Mouse (Mus musculus): Measurements from ENCODE around the gene Amigo3. TPM values are rescaled to one million over a fixed set of nuclear protein-coding genes. Genes with fewer than 3 reads are reported as not detected.

The Amigo3 gene
- polyA plus RNA-seq, 1 experiment from 2014 or later: 0.29 TPM

DNA sequence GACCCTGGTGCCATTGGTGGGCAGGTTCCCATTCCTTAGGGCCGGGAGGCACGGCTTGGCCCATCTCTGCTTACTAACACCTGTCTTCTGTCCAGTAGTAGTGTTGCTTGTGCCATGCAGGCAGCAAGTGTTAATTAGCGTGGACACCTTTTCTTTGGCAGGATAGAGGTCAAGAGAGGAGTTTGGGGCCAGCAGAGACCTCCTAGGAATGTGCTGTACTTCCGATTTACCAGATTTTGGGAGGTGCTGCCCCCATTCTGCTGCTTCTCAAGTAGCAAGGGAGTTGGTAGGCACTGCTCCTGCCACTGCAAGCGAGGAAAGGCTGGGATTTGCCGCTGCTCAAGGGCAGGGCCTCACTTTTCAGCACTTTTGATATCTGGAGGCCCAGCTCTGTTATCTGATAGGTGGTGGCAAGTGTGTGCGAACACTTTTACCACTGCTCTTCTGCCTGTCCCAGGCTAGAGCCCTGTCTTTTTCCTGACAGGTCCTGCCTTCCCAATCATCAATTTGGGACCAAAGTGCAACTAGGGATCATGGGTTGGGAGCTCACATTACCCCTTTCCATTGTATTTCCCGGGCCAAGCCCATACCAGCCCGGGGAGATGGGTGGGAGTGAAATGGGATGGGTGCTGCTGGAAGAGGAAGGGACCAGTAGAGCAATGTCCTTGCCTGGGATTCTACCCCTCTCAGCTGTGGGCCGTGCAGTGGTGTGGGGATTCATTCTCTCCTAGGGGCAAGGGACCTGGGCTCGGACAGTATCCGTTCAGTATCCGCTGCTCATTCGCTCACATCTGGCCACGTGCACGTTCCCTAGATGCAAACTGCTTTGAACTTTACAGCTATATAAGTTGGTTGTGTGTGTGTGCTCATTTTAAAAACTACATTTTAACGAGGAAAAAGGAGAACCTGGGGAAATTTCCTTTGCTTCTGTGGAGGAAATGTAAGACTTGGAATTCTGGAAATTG is 5.1 kb upstream of the Amigo3 start:
- Histone ChIP-seq H3K79me2 (ENCODE audit: inconsistent target) (peaks cover 20% of the 10 kb centered on the region), H3K4me3 (ENCODE audit: inconsistent target) (peak overlapping the region; percentile 32), H3K36me3 (ENCODE audit: inconsistent target) (peaks cover 50% of the 10 kb centered on the region), H3K27ac (no peak overlapping the region; the same call in 1 of the 2 replicates)
- 64% methylated on average over 17 of the region's 17 CpGs for WGBS (ENCODE audit: missing documents)

DNA sequence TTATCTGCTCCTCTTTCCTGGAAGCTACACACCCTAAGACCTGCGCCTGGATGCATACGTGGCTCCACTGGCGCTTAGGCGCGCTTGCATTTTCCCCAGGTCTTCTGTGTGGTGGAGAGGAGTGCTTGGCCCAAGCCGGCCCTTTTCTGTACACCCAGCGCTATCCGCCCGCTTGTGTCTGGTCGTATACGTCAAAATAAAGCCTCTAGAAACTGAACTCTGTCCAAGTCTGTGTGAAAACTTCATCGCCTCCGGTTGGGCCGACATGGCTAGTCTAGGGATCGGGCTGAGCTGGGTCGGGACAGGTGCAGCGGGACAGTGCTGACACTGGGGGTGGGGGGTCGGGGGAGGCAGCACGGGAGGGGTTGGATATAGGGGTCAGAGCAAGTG is 4.4 kb upstream of the Amigo3 start:
- Histone ChIP-seq H3K4me3 (ENCODE audit: inconsistent target) (peak overlapping the region; percentile 32), H3K27ac (peak overlapping the region; percentile 15; the same call in 1 of the 2 replicates), H3K79me2 (ENCODE audit: inconsistent target) (peaks cover 20% of the 10 kb centered on the region), H3K36me3 (ENCODE audit: inconsistent target) (peaks cover 45% of the 10 kb centered on the region)
- WGBS (ENCODE audit: missing documents): 1% methylated on average over 16 of the region's 19 CpGs

DNA sequence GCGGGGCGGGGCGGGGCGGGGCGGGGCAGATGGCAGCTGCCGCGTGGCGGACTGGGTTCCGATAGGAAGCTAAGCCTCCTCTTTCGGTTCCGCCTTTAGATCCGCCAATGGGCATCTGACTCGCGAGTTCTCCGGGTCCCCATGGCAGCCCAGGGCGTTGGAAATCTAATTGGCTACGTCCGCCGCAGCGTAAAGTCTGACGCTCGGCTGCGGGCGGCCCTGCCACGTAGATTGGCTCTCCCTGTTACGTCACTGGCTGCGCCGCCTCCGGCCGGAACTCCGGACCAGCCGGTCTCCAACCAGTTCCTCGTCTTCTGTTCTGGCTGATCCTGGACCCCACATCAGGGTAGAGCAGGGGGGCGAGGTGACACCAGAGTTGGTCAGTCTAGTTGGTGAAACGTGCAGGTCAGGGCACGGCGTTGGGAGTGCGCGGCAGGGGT is 3.9 kb upstream of the Amigo3 start, which contains the start of gene Gmppb:
TSS of gene Gmppb (plus strand) at position 227 of the 440 bp plus-strand sequence.
- H3K4me3 ChIP-seq (ENCODE audit: inconsistent target): peak within 1 kb of the TSS; percentile 97
- peaks cover 20% of the 10 kb centered on the region for H3K79me2 ChIP-seq (ENCODE audit: inconsistent target)
- WGBS (ENCODE audit: missing documents): 0% methylated on average over 39 of the region's 39 CpGs
- peaks cover 44% of the 10 kb centered on the region for H3K36me3 ChIP-seq (ENCODE audit: inconsistent target)
- H3K27ac ChIP-seq: peak within 1 kb of the TSS; percentile 53

DNA sequence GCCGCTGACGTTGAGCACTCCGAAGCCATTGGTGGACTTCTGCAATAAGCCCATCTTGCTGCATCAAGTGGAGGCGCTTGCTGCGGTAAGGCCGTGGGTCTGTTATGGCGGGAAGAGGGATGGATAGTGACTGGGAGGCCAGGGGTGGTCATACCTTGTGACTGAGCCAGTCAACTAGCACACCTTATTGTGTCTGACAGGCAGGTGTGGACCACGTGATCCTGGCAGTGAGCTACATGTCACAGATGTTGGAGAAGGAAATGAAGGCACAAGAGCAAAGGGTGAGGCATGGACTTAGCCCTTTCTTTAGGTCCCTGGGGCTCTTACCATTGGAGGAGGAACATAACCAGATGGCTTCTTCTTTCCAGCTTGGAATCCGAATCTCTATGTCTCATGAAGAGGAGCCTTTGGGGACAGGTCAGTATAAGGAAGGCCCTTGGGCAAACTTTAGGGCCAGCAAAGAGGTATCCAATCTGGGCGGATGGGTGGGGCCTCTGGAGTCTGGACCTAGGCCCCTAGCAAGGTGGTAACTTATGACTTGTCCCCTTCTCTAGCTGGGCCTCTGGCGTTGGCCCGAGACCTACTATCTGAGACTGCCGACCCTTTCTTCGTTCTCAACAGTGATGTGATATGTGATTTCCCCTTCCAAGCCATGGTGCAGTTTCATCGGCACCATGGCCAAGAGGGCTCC is 3.3 kb upstream of the Amigo3 start:
- Histone ChIP-seq H3K36me3 (ENCODE audit: inconsistent target) (peaks cover 41% of the 10 kb centered on the region), H3K79me2 (ENCODE audit: inconsistent target) (peaks cover 20% of the 10 kb centered on the region), H3K27ac (peak overlapping the region; percentile 53), H3K4me3 (ENCODE audit: inconsistent target) (peak overlapping the region; percentile 97)
- WGBS (ENCODE audit: missing documents): 21% methylated on average over 11 of the region's 15 CpGs

DNA sequence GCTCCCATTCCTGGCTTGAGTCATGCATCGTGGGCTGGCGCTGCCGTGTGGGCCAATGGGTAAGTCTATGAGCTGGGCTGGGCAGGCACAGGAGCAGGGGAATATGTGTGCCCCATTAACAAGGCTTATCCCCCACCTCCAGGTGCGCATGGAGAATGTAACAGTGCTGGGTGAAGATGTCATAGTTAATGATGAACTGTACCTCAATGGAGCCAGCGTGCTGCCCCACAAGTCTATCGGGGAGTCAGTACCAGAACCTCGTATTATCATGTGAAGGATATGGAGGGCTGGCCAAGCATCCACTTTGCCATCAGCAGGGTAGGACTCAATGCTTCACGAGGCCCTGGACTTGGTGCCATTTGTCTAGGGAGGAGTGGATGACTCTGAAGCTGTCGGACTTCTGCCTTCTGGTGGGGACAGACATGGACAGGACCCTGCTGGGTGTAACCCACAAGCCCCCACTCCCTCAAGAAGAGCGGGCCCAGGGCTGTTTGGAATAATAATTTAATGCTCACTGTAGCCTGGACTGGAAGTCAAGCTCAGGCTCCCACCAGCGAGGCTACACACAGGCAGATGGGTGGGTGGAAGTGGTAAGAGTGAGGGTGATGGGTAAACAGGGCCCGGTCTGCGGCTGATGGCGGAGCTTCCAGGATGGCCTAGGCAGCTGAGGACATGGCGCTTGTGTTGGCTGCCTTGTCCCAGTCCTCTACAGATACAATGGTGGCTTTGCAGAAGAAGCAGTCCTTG is 1.6 kb upstream of the Amigo3 start:
- WGBS (ENCODE audit: missing documents): 95% methylated on average over 14 of the region's 15 CpGs
- H3K79me2 ChIP-seq (ENCODE audit: inconsistent target): peaks cover 20% of the 10 kb centered on the region
- H3K27ac ChIP-seq: no peak overlapping the region
- no peak overlapping the region for H3K4me3 ChIP-seq (ENCODE audit: inconsistent target)
- H3K36me3 ChIP-seq (ENCODE audit: inconsistent target): peaks cover 27% of the 10 kb centered on the region

DNA sequence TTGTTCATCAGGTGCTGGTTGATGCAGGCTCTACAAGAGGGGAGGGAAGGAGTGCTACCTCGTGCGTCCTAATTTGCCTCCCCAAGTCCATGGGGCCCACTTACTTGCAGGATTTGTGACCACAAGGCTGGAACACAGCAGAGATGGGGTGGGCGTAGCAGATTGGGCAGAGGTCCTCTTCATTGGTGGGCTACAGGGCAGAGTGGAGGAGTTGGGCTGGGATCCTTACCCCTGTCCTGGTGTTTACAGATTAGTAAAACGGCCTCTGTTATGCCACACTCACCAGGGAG is 1.1 kb upstream of the Amigo3 start:
- whole genome bisulfite sequencing (ENCODE audit: missing documents): 79% methylated on average over 4 of the region's 4 CpGs
- H3K27ac ChIP-seq: no peak overlapping the region
- peaks cover 27% of the 10 kb centered on the region for H3K36me3 ChIP-seq (ENCODE audit: inconsistent target)

DNA sequence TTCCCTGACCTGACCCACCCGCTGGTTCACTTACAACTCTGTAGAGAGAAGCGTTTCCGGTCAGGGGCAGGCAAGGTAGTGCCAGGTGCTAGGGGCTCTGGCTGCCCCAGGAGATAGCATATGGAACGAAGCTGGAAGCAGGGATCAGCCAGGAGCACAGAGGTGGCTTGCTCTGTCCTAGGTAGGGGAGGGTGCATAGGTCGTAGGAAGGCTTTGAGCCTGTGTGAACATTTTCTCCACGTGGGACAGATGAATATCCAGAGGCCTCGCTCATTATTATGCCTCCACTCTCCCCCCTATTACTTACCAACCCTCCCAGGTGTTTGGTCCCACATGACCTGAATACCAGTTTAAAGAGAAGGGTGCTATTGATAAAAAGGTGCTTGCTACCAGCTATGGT is 548 bp upstream of the Amigo3 start:
- H3K36me3 ChIP-seq (ENCODE audit: inconsistent target): peaks cover 29% of the 10 kb centered on the region
- no peak overlapping the region for H3K27ac ChIP-seq
- peaks cover 20% of the 10 kb centered on the region for H3K79me2 ChIP-seq (ENCODE audit: inconsistent target)
- H3K4me3 ChIP-seq (ENCODE audit: inconsistent target): no peak overlapping the region
- 74% methylated on average over 7 of the region's 7 CpGs for WGBS (ENCODE audit: missing documents)

More for the DNA sequence above, 1.1 kb upstream of the Amigo3 start:
- Histone ChIP-seq H3K4me3 (ENCODE audit: inconsistent target) (no peak overlapping the region), H3K79me2 (ENCODE audit: inconsistent target) (peaks cover 20% of the 10 kb centered on the region)

DNA sequence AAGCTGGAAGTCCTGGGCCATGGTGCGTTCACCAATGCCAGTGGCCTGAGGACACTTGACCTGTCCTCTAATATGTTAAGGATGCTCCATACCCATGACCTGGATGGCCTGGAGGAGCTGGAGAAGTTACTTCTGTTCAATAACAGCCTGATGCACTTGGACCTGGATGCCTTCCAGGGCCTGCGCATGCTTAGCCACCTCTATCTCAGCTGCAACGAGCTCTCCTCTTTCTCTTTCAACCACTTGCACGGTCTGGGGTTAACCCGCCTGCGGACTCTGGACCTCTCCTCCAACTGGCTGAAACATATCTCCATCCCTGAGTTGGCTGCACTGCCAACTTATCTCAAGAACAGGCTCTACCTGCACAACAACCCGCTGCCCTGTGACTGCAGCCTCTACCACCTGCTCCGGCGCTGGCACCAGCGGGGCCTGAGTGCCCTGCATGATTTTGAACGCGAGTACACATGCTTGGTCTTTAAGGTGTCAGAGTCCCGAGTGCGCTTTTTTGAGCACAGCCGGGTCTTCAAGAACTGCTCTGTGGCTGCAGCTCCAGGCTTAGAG is 786 bp downstream of the Amigo3 start:
- peaks cover 42% of the 10 kb centered on the region for H3K36me3 ChIP-seq (ENCODE audit: inconsistent target)
- no peak overlapping the region for H3K27ac ChIP-seq
- H3K4me3 ChIP-seq (ENCODE audit: inconsistent target): no peak overlapping the region
- WGBS (ENCODE audit: missing documents): 94% methylated on average over 15 of the region's 15 CpGs
- peaks cover 20% of the 10 kb centered on the region for H3K79me2 ChIP-seq (ENCODE audit: inconsistent target)

DNA sequence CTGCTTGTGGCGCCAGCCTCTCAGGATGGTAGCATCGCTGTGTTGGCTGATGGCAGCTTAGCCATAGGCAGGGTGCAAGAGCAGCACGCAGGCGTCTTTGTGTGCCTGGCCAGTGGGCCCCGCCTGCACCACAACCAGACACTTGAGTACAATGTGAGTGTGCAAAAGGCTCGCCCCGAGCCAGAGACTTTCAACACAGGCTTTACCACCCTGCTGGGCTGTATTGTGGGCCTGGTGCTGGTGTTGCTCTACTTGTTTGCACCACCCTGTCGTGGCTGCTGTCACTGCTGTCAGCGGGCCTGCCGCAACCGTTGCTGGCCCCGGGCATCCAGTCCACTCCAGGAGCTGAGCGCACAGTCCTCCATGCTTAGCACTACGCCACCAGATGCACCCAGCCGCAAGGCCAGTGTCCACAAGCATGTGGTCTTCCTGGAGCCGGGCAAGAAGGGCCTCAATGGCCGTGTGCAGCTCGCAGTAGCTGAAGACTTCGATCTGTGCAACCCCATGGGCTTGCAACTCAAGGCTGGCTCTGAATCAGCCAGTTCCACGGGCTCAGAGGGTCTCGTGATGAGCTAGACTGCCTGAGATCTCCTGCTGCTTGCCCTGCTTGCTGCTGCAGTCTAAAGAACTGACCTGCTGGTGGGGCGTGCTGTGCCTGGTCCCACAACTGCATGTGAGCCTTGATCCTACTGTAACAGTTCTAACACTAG is 1.5 kb downstream of the Amigo3 start:
- H3K4me3 ChIP-seq (ENCODE audit: inconsistent target): no peak overlapping the region

DNA sequence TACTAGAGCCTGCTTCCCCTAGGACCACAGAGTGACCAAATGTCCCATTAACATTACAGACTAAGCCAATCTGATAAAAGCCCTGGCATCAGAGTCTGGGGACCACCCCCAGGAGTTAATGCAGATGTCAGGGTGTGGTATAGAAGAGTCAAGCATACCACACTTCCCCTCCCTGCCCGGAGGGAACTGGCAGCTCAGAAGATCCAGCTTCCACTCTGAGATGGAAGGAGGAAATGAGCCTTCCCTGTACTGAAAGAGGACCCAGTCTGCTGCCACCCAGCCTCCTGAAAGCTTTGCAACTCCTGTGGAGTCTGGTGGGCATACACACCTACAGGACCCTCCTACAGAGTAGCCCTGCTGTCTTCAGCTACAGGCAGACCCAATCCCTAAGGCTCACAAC is 2.1 kb downstream of the Amigo3 start:
- 0% methylated on average over 1 of the region's 1 CpGs for WGBS (ENCODE audit: missing documents)
- Histone ChIP-seq H3K27ac (no peak overlapping the region), H3K79me2 (ENCODE audit: inconsistent target) (peaks cover 12% of the 10 kb centered on the region; the same call in 1 of the 2 replicates), H3K36me3 (ENCODE audit: inconsistent target) (peaks cover 56% of the 10 kb centered on the region), H3K4me3 (ENCODE audit: inconsistent target) (no peak overlapping the region)

More for the DNA sequence above, 1.5 kb downstream of the Amigo3 start:
- H3K79me2 ChIP-seq (ENCODE audit: inconsistent target): peaks cover 17% of the 10 kb centered on the region
- WGBS (ENCODE audit: missing documents): 93% methylated on average over 22 of the region's 22 CpGs
- no peak overlapping the region for H3K27ac ChIP-seq
- H3K36me3 ChIP-seq (ENCODE audit: inconsistent target): peaks cover 50% of the 10 kb centered on the region

DNA sequence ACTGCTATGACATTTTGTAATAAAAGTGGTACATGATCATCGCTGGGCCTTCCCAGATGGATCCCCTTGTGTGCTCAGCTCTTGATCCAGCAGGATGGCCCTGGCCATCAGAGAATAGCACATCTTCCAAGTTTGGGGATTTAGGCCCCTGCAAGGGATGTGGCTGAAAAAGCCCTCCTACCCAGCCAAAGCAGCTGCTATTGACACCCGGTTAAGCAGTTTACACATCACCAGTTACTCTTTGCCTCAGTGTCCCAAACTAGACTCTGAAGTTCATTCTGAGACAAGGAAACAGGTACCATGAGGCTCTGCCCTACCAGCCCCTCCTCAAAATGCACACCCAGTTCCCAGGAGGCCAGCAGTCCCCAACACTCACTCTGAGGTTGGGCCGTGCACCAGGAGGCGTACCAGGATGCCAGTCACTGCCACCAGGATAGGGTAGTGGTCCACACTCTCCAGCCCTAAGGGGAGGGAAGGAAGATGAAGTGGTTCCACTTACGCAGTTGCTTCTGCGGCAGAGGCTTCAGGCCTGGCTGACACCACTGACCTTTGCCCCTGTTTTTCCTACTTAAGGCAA is 2.8 kb downstream of the Amigo3 start:
- no peak overlapping the region for H3K4me3 ChIP-seq (ENCODE audit: inconsistent target)
- 94% methylated on average over 6 of the region's 6 CpGs for WGBS (ENCODE audit: missing documents)
- H3K36me3 ChIP-seq (ENCODE audit: inconsistent target): peaks cover 58% of the 10 kb centered on the region
- H3K79me2 ChIP-seq (ENCODE audit: inconsistent target): peaks cover 5% of the 10 kb centered on the region; the same call in 1 of the 2 replicates
- no peak overlapping the region for H3K27ac ChIP-seq

DNA sequence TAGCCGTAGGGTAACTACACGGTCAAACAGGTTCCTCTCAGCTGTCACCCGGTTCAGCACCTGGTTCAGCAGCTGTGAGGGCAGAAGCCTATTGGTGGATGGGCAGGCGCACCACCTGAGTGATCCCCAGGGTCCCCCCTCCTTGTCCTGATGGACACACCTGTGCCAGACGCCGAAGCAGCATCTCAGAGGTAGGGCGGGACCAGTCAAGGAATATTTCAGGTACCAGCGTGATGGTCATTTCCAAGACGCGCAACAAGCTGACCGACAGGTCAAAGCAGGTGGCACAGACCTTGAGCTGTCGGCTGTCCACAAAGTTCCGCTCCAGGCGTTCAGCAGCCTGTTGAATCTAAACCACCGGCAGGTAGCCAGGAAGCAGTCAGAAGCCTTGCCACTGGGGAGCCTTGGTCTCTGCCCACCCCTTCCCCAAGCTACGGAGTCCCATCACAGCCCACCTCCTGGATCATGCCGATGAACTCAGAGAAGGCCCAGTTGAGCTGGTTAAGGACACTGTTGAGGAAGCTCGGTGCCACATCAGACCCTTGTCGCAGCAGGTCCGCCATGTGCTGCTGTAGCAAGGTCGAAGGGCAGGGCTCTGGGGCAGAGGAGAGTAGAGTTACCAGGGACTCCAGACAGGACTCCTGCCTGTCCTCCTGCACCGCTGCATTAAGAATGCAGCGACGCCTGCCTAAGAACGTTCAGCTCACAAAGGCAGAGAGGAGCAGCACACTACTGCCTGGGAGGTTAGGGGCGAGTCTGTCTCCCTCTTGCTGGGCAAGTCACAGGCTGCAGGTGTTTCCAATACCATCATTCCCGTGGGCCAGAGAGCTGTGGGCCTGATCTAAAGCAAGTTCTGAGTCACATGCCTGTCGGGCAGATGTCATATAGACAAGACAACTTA is 3.7 kb downstream of the Amigo3 start:
- WGBS (ENCODE audit: missing documents): 94% methylated on average over 28 of the region's 28 CpGs

DNA sequence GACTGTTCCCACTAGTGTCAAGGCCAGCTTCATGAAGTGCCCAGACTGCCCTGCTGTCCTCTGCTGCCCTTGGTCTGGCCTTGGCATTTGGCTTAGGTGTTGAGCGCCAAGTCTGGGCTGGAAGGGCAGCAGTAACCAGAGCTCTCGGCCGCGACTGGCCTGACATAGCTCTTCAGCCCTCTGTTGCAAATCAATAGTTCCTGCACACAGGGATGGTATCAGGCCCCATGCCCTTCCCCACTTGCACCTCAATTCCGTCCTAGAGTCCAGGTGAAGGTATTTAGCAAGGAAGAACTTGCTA is 4.3 kb downstream of the Amigo3 start:
- no peak overlapping the region for H3K4me3 ChIP-seq (ENCODE audit: inconsistent target)
- no peaks in the 10 kb centered on the region for H3K79me2 ChIP-seq (ENCODE audit: inconsistent target)
- 100% methylated on average over 5 of the region's 5 CpGs for WGBS (ENCODE audit: missing documents)
- no peak overlapping the region for H3K27ac ChIP-seq
- H3K36me3 ChIP-seq (ENCODE audit: inconsistent target): peaks cover 45% of the 10 kb centered on the region; the same call in 1 of the 2 replicates

More for the DNA sequence above, 3.7 kb downstream of the Amigo3 start:
- H3K79me2 ChIP-seq (ENCODE audit: inconsistent target): no peaks in the 10 kb centered on the region; the same call in 1 of the 2 replicates
- H3K36me3 ChIP-seq (ENCODE audit: inconsistent target): peaks cover 50% of the 10 kb centered on the region; the same call in 1 of the 2 replicates
- no peak overlapping the region for H3K4me3 ChIP-seq (ENCODE audit: inconsistent target)
- no peak overlapping the region for H3K27ac ChIP-seq
